Mouse (Mus musculus): ENCODE measurements at regions not wholly inside any gene's neighbourhood (a gene's known extent, or its start where the extent isn't known, plus 50 kb on each side); places are given as distances from the start of the nearest gene placed in this dataset.
"Not testable (repeated sequence)": the region's sequence is repeated elsewhere in the genome, so short reads cannot be mapped to it uniquely, and the experiment has no call there.

DNA sequence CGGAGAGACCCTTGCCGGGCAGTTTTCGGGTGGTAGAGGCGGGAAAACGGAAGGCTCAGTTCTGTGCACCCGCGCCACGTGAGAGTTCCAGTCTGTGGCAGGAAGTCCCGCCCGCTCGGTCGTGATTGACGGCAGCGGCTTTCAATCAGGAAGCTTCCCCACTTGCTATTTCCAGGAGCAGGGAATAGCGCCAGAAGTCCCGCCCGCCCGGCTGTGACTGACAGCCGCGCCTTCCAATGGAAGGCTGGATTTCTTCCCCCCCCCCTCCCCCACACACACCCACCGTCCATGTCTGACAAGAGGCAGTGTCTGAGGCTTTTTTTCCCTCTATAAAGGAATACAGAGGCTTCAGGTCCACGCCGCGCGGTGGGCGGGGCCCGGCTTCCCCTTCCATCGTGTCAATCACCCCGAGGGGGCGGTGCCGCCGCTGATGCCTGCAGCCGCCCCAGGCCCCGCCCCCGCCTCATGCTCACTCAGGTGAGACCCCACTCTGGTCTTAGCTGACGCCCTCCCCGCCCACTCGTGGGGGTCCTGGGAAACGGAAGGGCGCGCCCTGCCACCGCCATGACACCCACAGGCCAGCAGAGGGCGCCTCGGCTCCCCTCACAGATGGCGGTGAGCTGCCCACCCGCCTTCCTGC is 2590.2 kb downstream of the Gm37988 start:
- Histone ChIP-seq H3K4me3 (ENCODE audit: low read depth, low read length) (peak overlapping the region; percentile 66), H3K27me3 (ENCODE audit: control insufficient read depth, insufficient read depth, low read length) (no peaks in the 10 kb centered on the region), H3K4me2 (ENCODE audit: low read depth, low read length) (peak overlapping the region; percentile 88), H3K4me1 (ENCODE audit: control insufficient read depth, insufficient read depth) (no peaks in the 10 kb centered on the region), H3K36me3 (replicated peaks; ENCODE audit: control insufficient read depth, insufficient read depth, low read length) (no peaks in the 10 kb centered on the region), H3K9ac (replicated peaks; ENCODE audit: low read depth, low read length) (peak overlapping the region; percentile 58), H3K27ac (ENCODE audit: low read depth) (peak overlapping the region; percentile 68), H3K9me3 (replicated peaks; ENCODE audit: control insufficient read depth, low read length) (no peaks in the 10 kb centered on the region)
- WGBS: under 1% methylated on average over 46 of the region's 46 CpGs
- TF ChIP-seq CTCF (IDR thresholded peaks at IDR 0.05; ENCODE audit: low read depth) (peak; percentile 69), EP300 (IDR thresholded peaks at IDR 0.05; ENCODE audit: low read depth) (no peak; the same call in 1 of the 2 replicates)
- peak; percentile 96 for ATAC-seq (ENCODE audit: insufficient read depth, low read depth)
- DNase-seq (ENCODE audit: low spot score): peak; percentile 94

DNA sequence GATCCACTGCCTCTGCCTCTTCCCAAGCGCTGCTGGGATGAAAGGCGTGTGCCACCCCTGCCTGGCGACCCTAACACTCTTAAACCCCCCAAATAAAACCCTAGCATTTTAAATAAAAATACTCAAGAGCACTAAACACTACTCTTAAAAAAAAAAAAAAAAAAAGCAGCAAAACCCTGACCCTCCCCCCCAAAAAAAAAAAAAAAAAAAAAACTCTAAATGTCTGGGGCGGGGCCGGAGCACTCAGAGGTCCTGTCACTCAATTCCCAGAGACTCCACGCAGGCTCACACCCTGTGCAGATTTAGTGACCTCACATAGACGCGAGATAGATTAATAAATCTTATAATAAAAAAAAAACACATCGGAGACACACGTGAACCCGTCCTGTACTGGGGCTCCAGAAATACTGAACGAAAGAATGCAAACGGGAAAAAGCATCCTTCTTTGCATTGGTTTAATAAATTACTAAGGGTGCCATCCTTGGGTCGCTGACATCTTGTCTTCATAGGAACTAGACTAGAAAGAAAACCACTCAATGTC is 2591.1 kb downstream of the Gm37988 start:
- H3K36me3 ChIP-seq (replicated peaks; ENCODE audit: control insufficient read depth, insufficient read depth, low read length): no peaks in the 10 kb centered on the region
- no peaks in the 10 kb centered on the region for H3K27me3 ChIP-seq (ENCODE audit: control insufficient read depth, insufficient read depth, low read length)
- no peaks in the 10 kb centered on the region for H3K4me1 ChIP-seq (ENCODE audit: control insufficient read depth, insufficient read depth)
- H3K4me3 ChIP-seq (ENCODE audit: low read depth, low read length): peak overlapping the region; percentile 66
- DNase-seq (ENCODE audit: low spot score) (no peak), ATAC-seq (ENCODE audit: insufficient read depth, low read depth) (no peak)
- H3K9ac ChIP-seq (replicated peaks; ENCODE audit: low read depth, low read length): peak overlapping the region; percentile 58
- no peaks in the 10 kb centered on the region for H3K9me3 ChIP-seq (replicated peaks; ENCODE audit: control insufficient read depth, low read length)
- H3K27ac ChIP-seq (ENCODE audit: low read depth): no peak overlapping the region
- WGBS: 62% methylated on average over 14 of the region's 14 CpGs
- peak overlapping the region; percentile 88 for H3K4me2 ChIP-seq (ENCODE audit: low read depth, low read length)
- no peak for TF ChIP-seq CTCF (IDR thresholded peaks at IDR 0.05; ENCODE audit: low read depth)
- no peak for TF ChIP-seq EP300 (IDR thresholded peaks at IDR 0.05; ENCODE audit: low read depth)

DNA sequence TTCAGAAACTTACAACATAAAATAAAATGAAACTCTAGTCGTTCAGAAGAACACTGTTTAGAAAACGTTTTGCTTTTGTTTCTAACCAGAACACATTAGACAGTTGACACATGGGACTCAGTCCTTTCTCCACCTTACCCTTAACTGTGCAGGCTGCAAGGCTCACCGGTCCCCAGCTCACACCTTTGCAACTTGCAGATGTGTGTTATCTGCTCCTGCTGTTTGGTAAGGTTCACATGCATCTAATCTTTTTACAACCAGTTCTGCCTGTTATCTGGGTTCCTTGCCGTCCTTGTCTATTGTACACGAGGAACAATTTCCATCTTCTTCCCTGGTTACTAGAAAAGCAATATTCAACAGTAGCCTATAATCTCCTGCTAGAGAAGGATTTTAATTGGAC is 2598.0 kb downstream of the Gm37988 start:
- not testable (repeated sequence) for ATAC-seq (ENCODE audit: insufficient read depth, low read depth); DNase-seq (ENCODE audit: low spot score)
- 32% methylated on average over 5 of the region's 5 CpGs for WGBS

DNA sequence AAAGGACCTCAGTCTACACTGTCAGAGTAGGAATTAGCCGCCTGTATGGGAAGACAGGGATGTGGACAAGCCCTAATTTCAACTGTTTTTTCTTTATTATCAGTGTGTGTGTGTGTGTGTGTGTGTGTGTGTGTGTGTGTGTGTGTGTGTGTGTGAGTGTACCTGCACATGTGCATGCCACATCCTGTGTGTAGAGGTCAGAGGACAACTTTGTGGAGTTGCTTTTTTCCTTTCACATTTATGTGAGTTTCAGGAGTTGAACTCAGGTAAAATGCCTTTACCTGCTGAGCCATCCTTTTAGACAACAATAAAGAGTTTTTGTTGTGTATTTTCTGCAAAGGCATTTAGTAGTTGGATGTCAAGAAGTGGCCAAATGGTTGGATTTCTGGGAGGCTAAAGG is 2606.8 kb downstream of the Gm37988 start:
- DNase-seq (ENCODE audit: low spot score) (no peak), ATAC-seq (ENCODE audit: insufficient read depth, low read depth) (no peak)
- Histone ChIP-seq H3K4me1 (ENCODE audit: control insufficient read depth, insufficient read depth) (no peaks in the 10 kb centered on the region), H3K27me3 (ENCODE audit: control insufficient read depth, insufficient read depth, low read length) (no peaks in the 10 kb centered on the region), H3K36me3 (replicated peaks; ENCODE audit: control insufficient read depth, insufficient read depth, low read length) (no peaks in the 10 kb centered on the region), H3K27ac (ENCODE audit: low read depth) (no peak overlapping the region), H3K9ac (replicated peaks; ENCODE audit: low read depth, low read length) (no peak overlapping the region), H3K9me3 (replicated peaks; ENCODE audit: control insufficient read depth, low read length) (no peaks in the 10 kb centered on the region), H3K4me2 (ENCODE audit: low read depth, low read length) (no peak overlapping the region), H3K4me3 (ENCODE audit: low read depth, low read length) (no peak overlapping the region)
- no peak for TF ChIP-seq CTCF (IDR thresholded peaks at IDR 0.05; ENCODE audit: low read depth)
- TF ChIP-seq EP300 (IDR thresholded peaks at IDR 0.05; ENCODE audit: low read depth): no peak
- WGBS: 60% methylated on average over 1 of the region's 1 CpGs

More for the DNA sequence above, 2598.0 kb downstream of the Gm37988 start:
- H3K9me3 ChIP-seq (replicated peaks; ENCODE audit: control insufficient read depth, low read length); H3K27me3 ChIP-seq (ENCODE audit: control insufficient read depth, insufficient read depth, low read length); H3K36me3 ChIP-seq (replicated peaks; ENCODE audit: control insufficient read depth, insufficient read depth, low read length); H3K4me1 ChIP-seq (ENCODE audit: control insufficient read depth, insufficient read depth); H3K9ac ChIP-seq (replicated peaks; ENCODE audit: low read depth, low read length); H3K4me3 ChIP-seq (ENCODE audit: low read depth, low read length); H3K27ac ChIP-seq (ENCODE audit: low read depth); H3K4me2 ChIP-seq (ENCODE audit: low read depth, low read length): not testable (repeated sequence)

DNA sequence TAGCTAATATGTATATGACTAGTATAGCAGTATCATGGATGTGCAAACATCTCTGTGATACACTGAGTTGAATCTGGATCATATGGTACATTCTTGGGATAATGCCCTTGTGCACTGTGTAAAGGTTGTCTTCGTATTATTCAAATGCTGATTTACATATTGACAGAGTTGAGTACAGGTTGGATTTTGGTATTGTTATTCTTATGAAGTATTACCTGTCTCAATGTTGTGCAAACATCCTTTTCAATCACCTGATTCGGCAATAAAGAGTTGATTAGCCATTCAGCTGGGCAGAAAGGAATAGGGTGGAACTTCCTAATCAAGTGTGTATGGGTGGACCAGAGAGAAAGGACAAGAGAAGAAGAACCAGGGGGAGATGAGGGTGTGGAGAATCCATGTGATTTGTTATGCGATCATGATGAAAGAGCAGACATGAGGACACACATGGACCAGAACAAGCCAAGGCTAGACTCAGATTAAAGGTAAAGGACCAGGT is 2644.0 kb downstream of the Gm37988 start:
- TF ChIP-seq CTCF (IDR thresholded peaks at IDR 0.05; ENCODE audit: low read depth) (no peak), EP300 (IDR thresholded peaks at IDR 0.05; ENCODE audit: low read depth) (no peak)
- H3K27ac ChIP-seq (ENCODE audit: low read depth): no peak overlapping the region
- WGBS: 72% methylated on average over 3 of the region's 3 CpGs
- H3K27me3 ChIP-seq (ENCODE audit: control insufficient read depth, insufficient read depth, low read length): no peaks in the 10 kb centered on the region
- ATAC-seq (ENCODE audit: insufficient read depth, low read depth): no peak
- no peak overlapping the region for H3K4me2 ChIP-seq (ENCODE audit: low read depth, low read length)
- H3K9ac ChIP-seq (replicated peaks; ENCODE audit: low read depth, low read length): no peak overlapping the region
- no peaks in the 10 kb centered on the region for H3K4me1 ChIP-seq (ENCODE audit: control insufficient read depth, insufficient read depth)
- no peaks in the 10 kb centered on the region for H3K36me3 ChIP-seq (replicated peaks; ENCODE audit: control insufficient read depth, insufficient read depth, low read length)
- H3K4me3 ChIP-seq (ENCODE audit: low read depth, low read length): no peak overlapping the region
- no peaks in the 10 kb centered on the region for H3K9me3 ChIP-seq (replicated peaks; ENCODE audit: control insufficient read depth, low read length)
- DNase-seq (ENCODE audit: low spot score): no peak

DNA sequence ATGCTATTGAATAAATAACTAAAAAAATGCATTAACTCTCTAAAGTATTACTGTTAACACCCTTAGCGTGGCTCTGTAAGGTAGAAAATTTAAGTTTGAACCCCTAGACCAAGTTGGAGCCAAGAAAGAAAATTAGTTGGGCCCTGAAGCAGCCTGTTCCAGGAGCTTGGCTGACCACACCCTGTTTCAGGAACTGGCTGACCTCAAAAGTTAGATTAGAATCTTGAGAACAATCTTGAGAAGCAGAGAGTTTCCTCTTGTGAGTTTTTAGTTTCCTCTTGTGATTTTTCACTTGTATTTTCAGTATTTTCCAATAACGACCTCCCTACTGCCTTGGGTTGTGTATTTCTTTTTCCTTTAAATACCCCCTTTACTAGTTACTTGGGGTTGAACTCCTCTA is 2647.2 kb downstream of the Gm37988 start:
- Histone ChIP-seq H3K4me2 (ENCODE audit: low read depth, low read length) (no peak overlapping the region), H3K27me3 (ENCODE audit: control insufficient read depth, insufficient read depth, low read length) (no peaks in the 10 kb centered on the region), H3K27ac (ENCODE audit: low read depth) (no peak overlapping the region), H3K4me3 (ENCODE audit: low read depth, low read length) (no peak overlapping the region), H3K4me1 (ENCODE audit: control insufficient read depth, insufficient read depth) (no peaks in the 10 kb centered on the region), H3K9ac (replicated peaks; ENCODE audit: low read depth, low read length) (no peak overlapping the region), H3K36me3 (replicated peaks; ENCODE audit: control insufficient read depth, insufficient read depth, low read length) (no peaks in the 10 kb centered on the region), H3K9me3 (replicated peaks; ENCODE audit: control insufficient read depth, low read length) (no peaks in the 10 kb centered on the region)
- ATAC-seq (ENCODE audit: insufficient read depth, low read depth) (no peak), DNase-seq (ENCODE audit: low spot score) (no peak)
- no peak for TF ChIP-seq CTCF (IDR thresholded peaks at IDR 0.05; ENCODE audit: low read depth)
- no peak for TF ChIP-seq EP300 (IDR thresholded peaks at IDR 0.05; ENCODE audit: low read depth)
- WGBS: 48% methylated on average over 2 of the region's 2 CpGs
